Mouse (Mus musculus) ES-E14 (cell line): ENCODE measurements around the gene Prr5.

ENCODE experiments used
- CHD2 ChIP-seq: IDR thresholded peaks from 2 replicates; pipeline ENCODE4 v1.6.1; 2014; ENCODE audit warnings: mild to moderate bottlenecking, low read depth, low read length, inconsistent platforms
- HCFC1 ChIP-seq: IDR thresholded peaks from 2 replicates; pipeline ENCODE4 v1.6.1; 2012; ENCODE audit warnings: low read length, inconsistent platforms, borderline replicate concordance; ENCODE audit not compliant: insufficient read depth
- MAFK ChIP-seq: IDR thresholded peaks from 2 replicates; pipeline ENCODE4 v1.6.1; 2014; ENCODE audit warnings: mild to moderate bottlenecking, low read depth, low read length, inconsistent platforms; ENCODE audit not compliant: insufficient read depth
- ZC3H11A ChIP-seq: IDR thresholded peaks from 2 replicates; pipeline ENCODE4 v1.6.1; 2012; ENCODE audit warnings: low read depth, mild to moderate bottlenecking, inconsistent platforms, low read length, borderline replicate concordance
- ZNF384 ChIP-seq: IDR thresholded peaks from 2 replicates; pipeline ENCODE4 v1.6.1; 2012; ENCODE audit warnings: low read depth, low read length, inconsistent platforms

DNA sequence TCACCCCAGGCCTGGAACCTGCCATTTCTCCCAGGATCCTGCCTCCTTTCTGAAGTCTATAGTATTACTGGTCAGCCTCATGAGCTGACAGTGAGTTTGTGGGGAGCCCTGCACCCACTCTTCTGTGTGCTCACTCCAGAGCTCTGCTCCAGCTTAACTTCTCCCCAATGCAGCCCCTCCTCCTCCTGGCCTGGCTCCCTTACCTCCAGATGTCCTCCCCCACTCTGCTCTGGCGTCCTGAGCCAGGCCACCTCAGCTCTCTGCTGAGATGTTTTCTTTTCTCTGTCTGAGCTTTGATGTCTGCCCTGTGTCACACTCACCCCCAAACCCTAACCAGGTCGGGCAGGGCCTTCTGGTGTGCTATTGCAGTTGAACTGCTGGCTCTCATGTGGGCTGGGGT is 74.9 kb downstream of the Prr5 start:
- TF ChIP-seq HCFC1 (no peak), ZNF384 (no peak), CHD2 (no peak), MAFK (no peak), ZC3H11A (no peak)
